Mouse (Mus musculus): ENCODE results near the gene Gm49358.

The Gm49358 gene

GRCm38 (mm10) chr10:86878721-86879120 lies 114.9 kb downstream of the Gm49358 start:
- no peak for DNase-seq

GRCm38 (mm10) chr10:86880071-86880806 lies 116.5 kb downstream of the Gm49358 start:
- no peak for DNase-seq

- DNase-seq = no peak
Measured at GRCm38 (mm10) chr10:86881448-86881847, 117.7 kb downstream of the Gm49358 start.

Data from thymus, postnatal 14 days (tissue).